Mouse (Mus musculus) granulocyte monocyte progenitor cell, adult 5-6 weeks (primary cell): ENCODE data around the gene Mpv17l2. TPM values are rescaled to one million over a fixed set of nuclear protein-coding genes. Genes with fewer than 3 reads are reported as not detected.
A peak's percentile ranks its signal among the peaks of the same experiment; 100 is the strongest.

Experiments
- ATAC-seq: replicated peaks from 2 replicates; pipeline ENCODE4 v1.8.0; 2016; ENCODE audit warnings: mild to moderate bottlenecking, moderate TSS enrichment, inconsistent platforms; ENCODE audit not compliant: poor library complexity, severe bottlenecking
- total RNA-seq, 2 experiments: library from RNA; stranded (forward) in 1 of 2; stranded (reverse) in 1 of 2; fragments of 200-712, 200-1000 nt in 1 of 2; fragments of >200 nt in 1 of 2; fragmentation: Nextera tagmentation in 1 of 2; gene quantifications; 2 replicates each; pipeline ENCODE4 v1.2.3; 2014 to 2017

Gene Mpv17l2
- total RNA-seq, 2 experiments from 2014 or later, result 9.0 to 41.1 TPM

- ATAC-seq, result peak; percentile 90
Measured at GRCm38 (mm10) chr8:70754043-70754870, 6.5 kb downstream of the Mpv17l2 start, which contains the start of gene Rab3a. TSS of gene Rab3a (plus strand) at chr8:70754679.

GRCm38 (mm10) chr8:70753151-70753550 is 7.6 kb downstream of the Mpv17l2 start:
- ATAC-seq, result peak; percentile 18; the same call in 1 of the 2 replicates

GRCm38 (mm10) chr8:70752000-70752764 is 8.6 kb downstream of the Mpv17l2 start:
- no peak for ATAC-seq

GRCm38 (mm10) chr8:70750128-70750680 is 10.5 kb downstream of the Mpv17l2 start:
- no peak for ATAC-seq

- no peak for ATAC-seq
Measured at GRCm38 (mm10) chr8:70749097-70749674, 11.6 kb downstream of the Mpv17l2 start.

- no peak for ATAC-seq
Measured at GRCm38 (mm10) chr8:70748246-70749096, 12.3 kb downstream of the Mpv17l2 start.

GRCm38 (mm10) chr8:70747211-70747890 is 13.4 kb downstream of the Mpv17l2 start:
- ATAC-seq, result no peak

- ATAC-seq, result no peak
Measured at GRCm38 (mm10) chr8:70746676-70747075, 14.1 kb downstream of the Mpv17l2 start.

- ATAC-seq, result no peak
Measured at GRCm38 (mm10) chr8:70745691-70746220, 15.0 kb downstream of the Mpv17l2 start.

- no peak for ATAC-seq
Measured at GRCm38 (mm10) chr8:70744806-70745205, 15.9 kb downstream of the Mpv17l2 start.

GRCm38 (mm10) chr8:70743656-70744590 is 16.8 kb downstream of the Mpv17l2 start:
- ATAC-seq, result peak; percentile 26; the same call in 1 of the 2 replicates

- peak; percentile 44 for ATAC-seq
Measured at GRCm38 (mm10) chr8:70742981-70743655, 17.6 kb downstream of the Mpv17l2 start.

GRCm38 (mm10) chr8:70742176-70742575 is 18.6 kb downstream of the Mpv17l2 start:
- ATAC-seq, result no peak

- no peak for ATAC-seq
Measured at GRCm38 (mm10) chr8:70741661-70742060, 19.1 kb downstream of the Mpv17l2 start.

- no peak for ATAC-seq
Measured at GRCm38 (mm10) chr8:70738211-70738610, 22.5 kb downstream of the Mpv17l2 start.

GRCm38 (mm10) chr8:70737705-70738104 is 23.0 kb downstream of the Mpv17l2 start:
- no peak for ATAC-seq

- ATAC-seq, result peak; percentile 57
Measured at GRCm38 (mm10) chr8:70730956-70731355, 29.8 kb downstream of the Mpv17l2 start.
